Comparison of ENCODE assay signal across 9 mouse cellular contexts in genomic region chr3:34443731-34444628, GRCm38 (mm10).
A peak's percentile ranks its signal among the peaks of the same experiment; 100 is the strongest.
DNase-seq lines count a peak whose midpoint lies in the region; ATAC-seq lines count a peak whose summit lies in the region.
"Had no signal": no experiment of that assay in that cellular context is flagged by ENCODE, and none has a peak within 500 bp of the region (broad histone marks: within the 10 kb centered on the region; RNA-seq: fewer than 3 reads in every experiment).

No protein-coding gene starts in this region.

- no peak overlapping the region for H3K4me3 ChIP-seq in neural tube, embryonic 15.5 days (replicated peaks)

- WGBS in neural tube, embryonic 15.5 days, result 15% methylated on average over 28 of the region's 28 CpGs

- DNase-seq in ES-CJ7 (ENCODE audit: low read depth, low spot score), result peak; percentile 4
- peak; percentile 23 for DNase-seq in cerebellum, adult 8-10 months
- peak; percentile 72 to 77 for DNase-seq in frontal cortex, adult 2 months (ENCODE audit: extremely low spot score in 1 of 2, low spot score in 1 of 2)
- peak; percentile 75 to 82 for DNase-seq in left cerebral cortex, adult 9 months (ENCODE audit: low spot score in 2 of 2)
- DNase-seq in natural killer cell, adult 2 months (ENCODE audit: low spot score in 2 of 2), result no peak
- DNase-seq in thymus, postnatal 36 days, result no peak
- no peak for DNase-seq in kidney, adult 11 months

- no peaks in the 10 kb centered on the region for H3K36me3 ChIP-seq in neural tube, embryonic 15.5 days

- peak overlapping the region; percentile 61 for H3K27ac ChIP-seq in neural tube, embryonic 15.5 days (replicated peaks)
- H3K27ac ChIP-seq: liver, embryonic 14.5 days had no signal

- H3K9ac ChIP-seq in neural tube, embryonic 15.5 days (replicated peaks), result no peak overlapping the region
- H3K9ac ChIP-seq: liver, embryonic 14.5 days had no signal

- peaks cover 19% of the 10 kb centered on the region for H3K4me1 ChIP-seq in neural tube, embryonic 15.5 days

- H3K27me3 ChIP-seq in neural tube, embryonic 15.5 days (replicated peaks), result 0 out of 2 replicates have a peak, but pooled peaks cover 2% of the 10 kb centered on the region

- H3K4me2 ChIP-seq in neural tube, embryonic 15.5 days, result peak overlapping the region; percentile 36

- H3K9me3 ChIP-seq in neural tube, embryonic 15.5 days (replicated peaks), result no peaks in the 10 kb centered on the region

- peak; percentile 82 for ATAC-seq in neural tube, embryonic 15.5 days (ENCODE audit: low FRiP score)

Comparison
In these comparisons a context has a peak if more than half of its experiments do, and no peak if none do; other contexts are left out.
1. DNase-seq: peak in ES-CJ7 (single experiment), cerebellum, adult 8-10 months (single experiment), frontal cortex, adult 2 months (2 of 2) and left cerebral cortex, adult 9 months (2 of 2); none in natural killer cell, adult 2 months (0 of 2), thymus, postnatal 36 days (0 of 2) and kidney, adult 11 months (single experiment).